Mouse (Mus musculus): ENCODE data around the gene Unc13d.

DNA sequence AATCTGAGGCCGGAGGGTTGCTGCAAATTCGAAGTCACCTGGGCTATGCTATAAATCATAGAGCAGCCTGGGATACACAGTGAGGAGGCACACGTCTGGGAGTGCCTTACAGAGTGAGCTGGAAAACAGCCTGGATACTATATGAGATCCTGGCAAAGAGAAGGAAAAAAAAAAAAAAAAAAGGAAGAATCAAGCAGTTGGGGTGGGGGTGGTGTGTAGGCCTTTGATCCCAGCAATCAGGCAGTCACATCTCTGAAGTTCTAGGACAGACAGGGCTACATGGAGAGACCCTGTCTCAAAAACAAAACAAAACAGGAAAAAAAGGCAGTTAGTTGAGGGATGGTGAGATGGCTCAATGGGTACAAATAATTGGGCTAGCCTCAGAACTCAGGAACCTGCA lies 41.1 kb downstream of the Unc13d start:
- TF ChIP-seq POLR2A (IDR thresholded peaks at IDR 0.05; ENCODE audit: borderline replicate concordance, extremely low read depth, low read depth, low read length), result no peak
- no peak for TF ChIP-seq CTCF (IDR thresholded peaks at IDR 0.05; ENCODE audit: insufficient read depth, low read length)

Data from lung, adult 2 months (tissue).